Mouse (Mus musculus) intestine, embryonic 16.5 days (tissue): Measurements from ENCODE around the gene Cass4. TPM values are rescaled to one million over a fixed set of nuclear protein-coding genes. Genes with fewer than 3 reads are reported as not detected.

Experiments used
- ATAC-seq: fragments of 200-750 bp; cut with Nextera tagmentation; 2 replicates; pipeline ENCODE4 v1.8.0; 2017; ENCODE audit warnings: moderate TSS enrichment, moderate library complexity
- H3K27ac ChIP-seq: fragments of 300-500 bp; sonication (generic); 2 replicates; pipeline ENCODE4 v1.5.1; 2014; ENCODE audit warnings: mild to moderate bottlenecking, low read length
- H3K27me3 ChIP-seq: fragments of 300-500 bp; sonication (generic); replicated peaks from 2 replicates; pipeline ENCODE4 v1.6.1; 2014; ENCODE audit warnings: low read length, control low read depth, mixed read lengths; ENCODE audit not compliant: control insufficient read depth, insufficient read depth
- H3K36me3 ChIP-seq: fragments of 300-500 bp; sonication (generic); 2 replicates; pipeline ENCODE4 v1.6.1; 2014; ENCODE audit warnings: low read length, control low read depth; ENCODE audit not compliant: control insufficient read depth, insufficient read depth
- H3K4me1 ChIP-seq: fragments of 300-500 bp; sonication (generic); 2 replicates; pipeline ENCODE4 v1.6.1; 2014; ENCODE audit warnings: low read length, control low read depth, mixed read lengths; ENCODE audit not compliant: control insufficient read depth, insufficient read depth
- H3K4me2 ChIP-seq: fragments of 300-500 bp; sonication (generic); 2 replicates; pipeline ENCODE4 v1.6.1; 2014; ENCODE audit warnings: low read depth, low read length, control low read depth
- H3K4me3 ChIP-seq: fragments of 300-500 bp; sonication (generic); 2 replicates; pipeline ENCODE4 v1.5.1; 2014; ENCODE audit warnings: mild to moderate bottlenecking, low read length
- H3K9ac ChIP-seq: fragments of 300-500 bp; sonication (generic); 2 replicates; pipeline ENCODE4 v1.6.1; 2014; ENCODE audit warnings: low read depth, low read length
- H3K9me3 ChIP-seq: fragments of 300-500 bp; sonication (generic); 2 replicates; pipeline ENCODE4 v1.6.1; 2016; ENCODE audit warnings: low read length, control low read depth; ENCODE audit not compliant: control insufficient read depth
- WGBS: fragments of 180-500 bp; shearing (Covaris S2); extraction: QIAGEN DNeasy Blood & Tissue Kit; methylation state at CpG from one replicate; pipeline ENCODE4 v1.1.7; 2014; 5-methylcytosine and 5-hydroxymethylcytosine counted together
- polyA plus RNA-seq: library from polyadenylated mRNA; unstranded; fragments of >200 nt; fragmentation: Nextera tagmentation; extraction: Ambion mirVana; gene quantifications from 2 replicates; pipeline ENCODE4 v1.2.1, GENCODE M21; 2015

Cass4 gene
- polyA plus RNA-seq, 1 experiment from 2014 or later = 0.17 TPM

GRCm38 (mm10) chr2:172416218-172416617 is 22.6 kb downstream of the Cass4 start:
- Histone ChIP-seq H3K9ac (no peak overlapping the region), H3K4me3 (no peak overlapping the region), H3K27ac (no peak overlapping the region), H3K4me2 (no peak overlapping the region), H3K27me3 (no peaks in the 10 kb centered on the region), H3K36me3 (no peaks in the 10 kb centered on the region), H3K9me3 (no peaks in the 10 kb centered on the region), H3K4me1 (peaks cover 5% of the 10 kb centered on the region; the same call in 1 of the 2 replicates)
- WGBS = 53% methylated on average over 12 of the region's 12 CpGs
- no peak for ATAC-seq

- no peaks in the 10 kb centered on the region for H3K36me3 ChIP-seq
- H3K4me1 ChIP-seq = peaks cover 5% of the 10 kb centered on the region; the same call in 1 of the 2 replicates
- no peaks in the 10 kb centered on the region for H3K9me3 ChIP-seq
- WGBS = 92% methylated on average over 5 of the region's 5 CpGs
- H3K9ac ChIP-seq = no peak overlapping the region
- no peak overlapping the region for H3K27ac ChIP-seq
- no peak for ATAC-seq
- H3K27me3 ChIP-seq = no peaks in the 10 kb centered on the region
- H3K4me2 ChIP-seq = no peak overlapping the region
- H3K4me3 ChIP-seq = no peak overlapping the region
Measured at GRCm38 (mm10) chr2:172416876-172417275, 23.3 kb downstream of the Cass4 start.

- Histone ChIP-seq H3K4me2 (no peak overlapping the region), H3K4me1 (peaks cover 3% of the 10 kb centered on the region; the same call in 1 of the 2 replicates), H3K36me3 (no peaks in the 10 kb centered on the region), H3K27ac (no peak overlapping the region), H3K27me3 (no peaks in the 10 kb centered on the region), H3K4me3 (no peak overlapping the region), H3K9ac (no peak overlapping the region), H3K9me3 (no peaks in the 10 kb centered on the region)
- no peak for ATAC-seq
- WGBS = 79% methylated on average over 5 of the region's 5 CpGs
Measured at GRCm38 (mm10) chr2:172418208-172418607, 24.6 kb downstream of the Cass4 start.

GRCm38 (mm10) chr2:172430609-172431008 is 37.0 kb downstream of the Cass4 start:
- no peaks in the 10 kb centered on the region for H3K36me3 ChIP-seq
- WGBS = 48% methylated on average over 1 of the region's 1 CpGs
- H3K27ac ChIP-seq = no peak overlapping the region
- H3K4me2 ChIP-seq = no peak overlapping the region
- H3K4me1 ChIP-seq = no peaks in the 10 kb centered on the region
- ATAC-seq = peak; percentile 42; the same call in 1 of the 2 replicates
- H3K4me3 ChIP-seq = no peak overlapping the region
- no peaks in the 10 kb centered on the region for H3K27me3 ChIP-seq
- no peaks in the 10 kb centered on the region for H3K9me3 ChIP-seq
- no peak overlapping the region for H3K9ac ChIP-seq

GRCm38 (mm10) chr2:172433746-172434145 is 40.2 kb downstream of the Cass4 start:
- H3K9ac ChIP-seq = no peak overlapping the region

GRCm38 (mm10) chr2:172437371-172437952 is 43.9 kb downstream of the Cass4 start:
- Histone ChIP-seq H3K4me1 (peaks cover 13% of the 10 kb centered on the region), H3K9me3 (no peaks in the 10 kb centered on the region), H3K27me3 (no peaks in the 10 kb centered on the region), H3K4me3 (no peak overlapping the region), H3K27ac (no peak overlapping the region), H3K9ac (no peak overlapping the region), H3K36me3 (no peaks in the 10 kb centered on the region), H3K4me2 (no peak overlapping the region)
- 62% methylated on average over 16 of the region's 16 CpGs for WGBS
- ATAC-seq = no peak

More at GRCm38 (mm10) chr2:172433746-172434145, 40.2 kb downstream of the Cass4 start:
- H3K4me2 ChIP-seq = no peak overlapping the region
- no peaks in the 10 kb centered on the region for H3K36me3 ChIP-seq
- no peak overlapping the region for H3K4me3 ChIP-seq
- WGBS = 41% methylated on average over 5 of the region's 5 CpGs
- ATAC-seq = no peak
- no peaks in the 10 kb centered on the region for H3K9me3 ChIP-seq
- no peaks in the 10 kb centered on the region for H3K27me3 ChIP-seq
- no peaks in the 10 kb centered on the region for H3K4me1 ChIP-seq
- no peak overlapping the region for H3K27ac ChIP-seq

- Histone ChIP-seq H3K4me1 (peaks cover 13% of the 10 kb centered on the region), H3K4me3 (peak within 1 kb of the TSS; percentile 65), H3K4me2 (peak within 1 kb of the TSS; percentile 60), H3K9me3 (no peaks in the 10 kb centered on the region), H3K27ac (0 out of 2 replicates have a peak within 1 kb of the TSS, but pooled peaks have one; percentile 20), H3K9ac (peak within 1 kb of the TSS; percentile 61), H3K27me3 (no peaks in the 10 kb centered on the region), H3K36me3 (no peaks in the 10 kb centered on the region)
- ATAC-seq = peak; percentile 98
- 1% methylated on average over 35 of the region's 35 CpGs for WGBS
Measured at GRCm38 (mm10) chr2:172439843-172440639, 46.4 kb downstream of the Cass4 start, which contains the start of gene Rtf2. Gene Rtf2 (plus strand): TSS chr2:172440556.

GRCm38 (mm10) chr2:172440640-172441005 is 47.0 kb downstream of the Cass4 start:
- H3K36me3 ChIP-seq = no peaks in the 10 kb centered on the region; the same call in 1 of the 2 replicates
- H3K9me3 ChIP-seq = no peaks in the 10 kb centered on the region
- H3K4me2 ChIP-seq = peak overlapping the region; percentile 60
- no peak overlapping the region for H3K27ac ChIP-seq
- H3K9ac ChIP-seq = peak overlapping the region; percentile 61
- peak; percentile 75 for ATAC-seq
- H3K4me1 ChIP-seq = peaks cover 13% of the 10 kb centered on the region
- H3K27me3 ChIP-seq = no peaks in the 10 kb centered on the region
- H3K4me3 ChIP-seq = peak overlapping the region; percentile 65
- WGBS = 0% methylated on average over 21 of the region's 21 CpGs

GRCm38 (mm10) chr2:172441176-172441575 is 47.6 kb downstream of the Cass4 start:
- ATAC-seq = 0 out of 2 replicates have a peak, but pooled peaks have one; percentile 14
- 30% methylated on average over 6 of the region's 6 CpGs for WGBS
- H3K27me3 ChIP-seq = no peaks in the 10 kb centered on the region

More at GRCm38 (mm10) chr2:172441176-172441575, 47.6 kb downstream of the Cass4 start:
- Histone ChIP-seq H3K4me1 (peaks cover 13% of the 10 kb centered on the region), H3K4me2 (peak overlapping the region; percentile 60), H3K36me3 (no peaks in the 10 kb centered on the region; the same call in 1 of the 2 replicates), H3K9me3 (no peaks in the 10 kb centered on the region), H3K9ac (peak overlapping the region; percentile 61), H3K4me3 (peak overlapping the region; percentile 65), H3K27ac (no peak overlapping the region)
